Mouse (Mus musculus) urinary bladder, adult 18-20 months (tissue): Measurements from ENCODE around the gene Poll.
"Not testable (repeated sequence)": the region's sequence is repeated elsewhere in the genome, so short reads cannot be mapped to it uniquely, and the experiment has no call there.

Experiments used
- DNase-seq, 2 experiments: peaks; one replicate each; pipeline ENCODE4 v3.0.0; 2022; ENCODE audit warnings: low spot score in 2 of 2, mixed read lengths in 2 of 2

Gene Poll

DNA sequence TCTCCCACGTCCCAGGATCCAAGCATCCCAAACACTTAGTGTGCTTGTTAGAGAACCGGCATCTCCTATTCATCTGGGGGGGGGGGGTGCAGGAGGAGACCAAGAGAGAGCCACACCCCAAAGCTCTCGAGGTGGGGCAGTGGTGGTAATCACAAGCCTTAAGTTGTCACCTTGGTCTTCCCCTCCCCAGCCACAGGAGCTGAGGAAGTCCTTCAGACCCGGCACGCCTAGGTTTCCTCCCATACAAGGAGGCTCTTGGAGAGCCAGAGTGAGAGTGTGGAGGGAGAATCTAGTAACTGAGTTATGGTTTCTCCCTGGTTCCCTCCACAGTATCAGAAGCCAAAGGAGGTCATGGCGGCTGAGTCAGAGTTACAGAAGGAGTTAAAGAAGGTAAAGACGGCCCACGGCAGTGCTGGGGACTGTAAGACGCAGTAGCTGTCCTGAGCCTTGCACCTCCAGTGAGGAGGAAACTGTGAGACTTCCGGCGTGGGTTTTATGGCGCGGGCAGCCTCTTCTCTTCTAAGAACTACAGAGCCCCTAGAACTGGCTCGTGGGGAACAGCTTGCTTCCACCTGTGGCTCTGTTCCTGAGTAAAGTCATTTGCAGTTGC, 16.9 kb upstream of the Poll start:
- DNase-seq, result no peak

DNA sequence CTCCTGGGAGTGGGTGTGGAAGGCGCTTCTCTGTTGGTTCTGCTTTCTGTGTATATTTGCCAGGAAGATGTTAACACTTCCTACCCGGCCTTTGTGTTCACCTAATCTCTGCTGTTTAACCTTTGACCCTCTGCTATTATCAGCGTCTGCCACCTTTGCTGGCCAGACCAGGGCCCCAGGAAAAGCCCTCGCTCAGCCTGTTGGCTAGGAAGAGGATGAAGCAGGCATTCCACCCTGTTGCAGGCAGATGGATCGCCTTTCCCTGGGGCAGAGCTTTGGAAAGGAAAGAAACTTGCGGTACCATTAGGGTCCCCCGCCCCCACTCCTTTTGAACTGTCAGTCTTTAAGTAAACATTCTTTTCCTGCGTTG, 15.3 kb upstream of the Poll start:
- no peak for DNase-seq

GRCm38 (mm10) chr19:45574941-45575631, 14.8 kb upstream of the Poll start:
- no peak for DNase-seq

GRCm38 (mm10) chr19:45574339-45574898, 14.1 kb upstream of the Poll start:
- DNase-seq, result no peak

DNA sequence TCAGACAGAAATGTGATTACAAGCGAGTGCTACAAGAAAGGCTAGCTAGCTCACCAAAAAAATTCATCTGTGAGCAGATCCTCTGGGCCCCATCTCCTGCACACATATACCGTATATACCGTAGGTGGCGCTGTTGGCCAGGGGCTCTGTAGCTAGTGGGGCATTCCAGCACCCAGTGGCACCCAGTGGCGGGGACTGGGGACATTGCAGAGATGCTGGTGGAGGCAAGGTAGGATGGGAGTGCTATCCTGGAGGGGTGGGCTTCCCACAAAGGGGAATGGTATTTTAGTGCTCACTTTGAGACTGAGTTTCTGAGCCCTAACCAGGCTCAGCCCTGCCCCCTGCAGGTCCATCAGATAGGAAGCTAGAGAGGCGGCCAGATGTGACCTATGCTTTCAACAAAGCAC, 13.5 kb upstream of the Poll start:
- peak; percentile 54 to 74 for DNase-seq

GRCm38 (mm10) chr19:45573033-45573432, 12.7 kb upstream of the Poll start:
- DNase-seq, result no peak

DNA sequence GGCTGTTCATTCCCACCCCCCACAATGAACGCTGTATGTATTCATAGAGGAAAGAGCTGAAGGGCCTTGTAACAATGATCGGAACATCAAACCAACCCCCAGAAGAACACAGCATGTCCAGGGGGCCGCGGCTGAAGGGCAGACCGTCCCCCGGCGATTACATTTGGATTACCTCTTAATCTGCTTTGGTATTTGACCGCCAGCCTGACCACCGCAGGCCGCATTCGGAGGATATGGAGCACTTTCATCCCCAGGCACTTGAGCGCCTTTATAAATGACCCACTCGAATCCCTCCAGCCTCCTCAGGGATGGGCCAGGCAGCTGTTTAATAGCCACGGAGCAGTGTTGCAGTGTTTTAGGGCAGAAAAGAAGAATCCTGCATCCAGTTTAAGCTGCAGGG, 7.0 kb upstream of the Poll start:
- DNase-seq, result no peak

DNA sequence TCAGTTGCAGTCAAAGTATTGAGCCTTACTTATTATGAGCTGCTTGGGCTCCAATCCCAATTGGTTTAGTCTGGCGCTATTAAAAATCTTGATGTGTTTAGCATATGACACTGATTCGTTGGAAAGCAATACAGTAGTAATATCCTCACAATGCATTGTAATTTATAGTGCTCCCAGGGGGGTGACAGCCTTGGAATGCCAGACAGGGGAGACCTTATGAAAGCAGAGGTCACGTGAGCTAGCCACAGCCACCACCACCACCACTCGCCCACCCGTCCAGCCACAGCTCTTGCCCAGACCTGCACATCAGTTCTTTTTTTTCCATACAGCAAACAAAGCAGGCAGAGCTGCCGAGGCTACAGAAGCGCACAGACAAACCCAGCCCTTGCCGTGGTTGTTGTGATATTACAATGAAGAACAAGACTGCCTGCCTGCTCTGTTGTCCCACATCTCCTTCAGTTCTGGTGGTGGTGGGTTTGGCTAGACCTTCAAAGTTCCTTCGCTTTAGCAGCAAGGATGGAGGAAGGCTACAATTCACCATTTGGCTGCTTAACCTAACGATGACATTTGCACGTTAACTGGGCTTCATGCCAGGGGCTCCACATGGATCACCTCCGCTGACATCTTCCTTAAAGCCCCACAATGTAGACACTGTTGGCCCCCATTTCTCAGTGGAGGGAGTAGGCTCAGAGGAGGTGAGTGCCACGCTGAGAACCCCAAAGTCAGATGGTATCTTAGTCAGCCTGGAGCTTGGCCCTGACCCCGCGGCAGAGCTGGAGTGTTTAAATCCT, 5.8 kb upstream of the Poll start:
- DNase-seq, result no peak

DNA sequence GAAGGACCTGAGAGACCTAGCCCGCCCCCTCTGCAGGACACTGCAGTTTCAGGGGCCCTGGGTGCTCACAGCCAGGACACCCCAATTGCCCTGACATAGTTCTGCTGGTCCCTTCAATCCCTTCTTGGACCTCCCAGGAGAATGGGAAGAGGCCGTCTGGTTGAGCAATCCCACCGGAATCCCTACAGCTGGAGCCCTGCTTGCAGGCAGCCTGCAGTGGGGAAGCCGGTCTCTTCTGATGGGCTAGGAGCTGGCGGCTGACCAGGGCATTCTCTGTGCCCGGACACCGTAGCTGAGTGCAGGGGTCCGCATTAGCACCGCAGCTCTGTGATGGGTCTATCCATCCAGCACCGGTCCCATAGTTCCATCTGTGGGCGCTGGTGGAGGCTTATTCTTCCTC, 6.2 kb downstream of the Poll start:
- no peak for DNase-seq

DNA sequence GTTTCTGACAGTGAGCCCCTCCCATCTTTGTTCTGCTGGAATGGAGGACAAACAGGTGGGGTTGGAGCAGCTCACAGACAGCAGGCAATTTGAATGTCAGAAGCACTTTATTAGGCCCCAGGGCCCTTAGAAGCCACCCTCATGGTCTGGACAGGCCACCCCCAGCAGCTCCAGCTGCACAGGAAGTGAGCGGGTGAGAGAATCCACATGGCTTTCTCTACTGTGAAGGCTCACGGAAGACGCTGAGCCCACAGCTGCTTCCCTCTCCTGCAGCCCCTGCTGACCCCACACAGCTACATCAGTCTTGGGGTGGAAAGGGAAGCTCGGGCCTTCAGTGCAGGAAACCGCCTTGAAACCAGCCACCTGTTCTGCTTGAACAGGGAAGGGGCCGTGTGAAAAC, 8.1 kb downstream of the Poll start:
- no peak for DNase-seq

DNA sequence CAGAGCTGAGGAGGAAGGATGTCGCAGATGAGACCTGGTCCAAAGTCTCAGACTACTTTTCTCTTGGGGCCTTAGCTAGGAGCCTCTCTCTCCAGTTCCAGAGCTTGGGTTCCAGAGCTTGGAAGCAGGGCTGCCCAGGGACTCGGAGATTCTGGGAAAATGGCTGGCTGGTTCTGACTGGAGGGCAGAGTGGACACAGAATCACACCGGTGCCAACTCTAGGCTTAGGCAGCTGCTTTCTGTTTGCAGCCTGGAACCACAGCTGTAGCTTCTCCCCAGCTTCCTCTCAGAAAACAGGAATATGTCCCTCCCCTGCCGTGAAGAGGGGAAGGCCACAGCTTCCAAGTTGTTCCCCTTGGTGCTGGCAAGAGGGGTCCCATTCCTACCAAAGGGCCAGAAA, 10.4 kb downstream of the Poll start:
- DNase-seq, result no peak

DNA sequence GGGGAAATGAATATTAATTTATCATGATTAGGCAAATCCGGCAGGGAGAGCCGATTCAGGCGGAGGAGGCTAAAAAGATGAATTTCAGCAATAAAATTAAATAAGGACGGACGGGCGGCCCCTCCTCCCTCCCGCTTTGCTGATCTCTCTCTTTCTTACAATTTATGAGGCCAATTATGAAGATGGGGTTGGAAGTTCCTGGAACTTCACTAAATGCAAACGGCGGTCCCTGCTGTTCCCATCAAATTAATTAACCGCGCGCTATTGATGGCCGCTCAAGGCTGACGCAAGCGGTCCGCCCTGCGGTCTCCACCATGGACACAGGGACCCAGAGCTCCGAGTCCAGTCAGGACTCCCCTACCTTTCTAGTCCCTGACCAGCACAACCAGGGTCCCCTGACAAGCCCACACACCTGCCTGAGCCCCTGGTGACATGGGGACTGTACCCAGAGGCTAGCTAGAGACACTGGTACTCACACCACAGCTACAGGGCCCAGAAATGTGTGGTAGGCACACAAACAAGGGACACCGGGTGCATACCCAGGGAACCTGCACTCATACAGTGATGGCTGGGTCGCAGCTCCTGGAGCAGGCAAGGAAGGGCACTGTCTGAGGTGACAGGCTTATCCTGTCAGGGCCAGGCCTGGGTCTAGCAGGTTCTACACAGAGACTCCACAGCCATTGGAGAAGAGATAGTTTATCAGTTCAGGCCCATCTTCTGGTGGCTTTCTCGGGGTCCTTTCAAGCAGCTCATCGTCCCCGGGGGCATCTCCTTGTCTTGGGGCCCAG, 11.0 kb downstream of the Poll start:
- DNase-seq, result no peak

DNA sequence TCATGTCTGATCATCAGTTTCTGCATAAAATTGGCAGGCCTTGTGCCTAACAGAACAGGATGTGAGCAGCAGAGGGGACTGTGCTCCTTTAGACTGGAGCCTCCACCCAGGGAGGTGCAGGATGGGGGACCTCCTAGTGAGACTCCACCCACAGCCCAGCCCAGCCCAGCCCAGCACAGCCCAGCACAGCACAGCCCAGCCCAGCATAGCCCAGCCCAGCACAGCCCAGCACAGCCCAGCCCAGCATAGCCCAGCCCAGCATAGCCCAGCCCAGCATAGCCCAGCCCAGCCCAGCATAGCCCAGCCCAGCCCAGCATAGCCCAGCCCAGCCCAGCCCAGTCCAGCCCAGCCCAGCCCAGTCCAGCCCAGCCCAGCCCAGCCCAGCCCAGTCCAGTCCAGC, 12.1 kb downstream of the Poll start:
- not testable (repeated sequence) for DNase-seq

DNA sequence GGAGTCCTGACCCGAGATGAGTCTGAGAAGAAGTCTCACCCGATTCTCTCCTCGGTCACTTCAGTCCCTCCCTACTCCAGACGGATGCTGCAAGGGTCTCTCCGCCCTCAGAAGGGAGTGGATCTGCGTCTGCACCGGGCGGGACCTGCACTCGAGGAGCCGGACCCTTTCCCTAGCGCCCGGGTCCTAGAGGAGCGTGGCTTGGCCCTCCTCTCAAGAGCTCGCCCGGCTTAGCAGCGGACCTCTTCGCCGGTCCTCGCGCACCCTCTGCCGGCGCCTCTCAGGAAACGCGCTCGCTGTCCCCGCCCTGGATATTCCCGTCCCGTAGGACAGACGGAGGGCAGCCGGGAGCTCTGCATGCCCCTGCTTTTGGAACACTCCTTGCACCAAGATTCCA, 15.4 kb downstream of the Poll start:
- peak; percentile 66 to 80 for DNase-seq

GRCm38 (mm10) chr19:45544152-45544924, 16.0 kb downstream of the Poll start:
- no peak for DNase-seq

GRCm38 (mm10) chr19:45542061-45542460, 18.3 kb downstream of the Poll start:
- no peak for DNase-seq

DNA sequence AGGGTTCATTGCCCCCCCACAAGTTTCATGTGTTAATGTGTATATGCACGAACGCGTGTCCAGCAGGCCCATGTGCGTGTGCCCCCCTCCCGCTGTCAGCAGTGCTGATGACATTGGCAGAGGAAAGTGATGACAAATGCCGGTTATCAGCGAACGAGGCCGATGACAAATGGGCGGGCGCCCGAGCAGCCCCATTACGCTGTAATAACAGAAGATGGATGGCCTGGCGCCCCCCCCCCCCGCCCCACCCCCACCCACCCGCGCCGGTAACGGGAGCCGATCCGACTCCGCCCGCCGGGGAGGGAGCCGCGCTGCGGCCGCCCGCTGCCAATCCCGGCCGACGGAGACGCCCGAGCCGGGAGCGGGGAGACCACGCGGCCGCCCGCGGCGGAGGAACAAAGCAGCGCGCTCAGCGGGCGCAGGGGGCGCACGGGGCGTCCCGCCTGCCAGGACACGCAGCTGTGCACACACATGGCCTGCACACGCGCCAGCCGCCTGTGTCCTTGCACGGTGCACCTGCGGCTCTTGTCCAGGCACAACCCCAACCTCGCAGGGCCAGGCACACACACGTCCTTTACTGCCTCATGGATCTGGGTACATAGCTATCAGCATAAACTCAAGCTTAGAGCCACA, 18.8 kb downstream of the Poll start:
- peak in 1 of 2 experiments; percentile 37 for DNase-seq

GRCm38 (mm10) chr19:45540657-45541408, 19.5 kb downstream of the Poll start:
- DNase-seq, result no peak

DNA sequence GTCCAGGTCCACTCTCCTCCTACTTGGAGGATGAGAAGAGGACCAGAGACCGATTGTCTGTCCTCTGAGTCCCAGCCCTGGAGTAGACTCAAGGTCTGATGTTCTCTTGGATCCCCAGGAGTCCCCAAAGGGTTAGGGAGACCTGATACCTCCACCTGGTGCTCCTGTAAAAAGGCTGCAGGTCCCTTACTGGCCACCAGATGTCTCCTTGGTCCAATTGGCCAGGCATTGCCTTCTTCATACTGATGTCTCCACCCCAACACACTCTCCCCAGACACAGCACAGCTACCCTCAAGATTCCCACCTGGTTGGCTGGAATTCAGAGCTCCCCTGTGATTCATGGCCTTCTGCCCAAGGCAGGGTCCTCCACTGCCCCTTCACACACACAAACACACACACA, 22.8 kb downstream of the Poll start:
- DNase-seq, result peak in 1 of 2 experiments; percentile 58

- DNase-seq, result no peak
Measured at GRCm38 (mm10) chr19:45535929-45536328, 24.4 kb downstream of the Poll start.
